Mouse (Mus musculus) CH12.LX (cell line): Measurements from ENCODE around the gene Mamdc4. TPM values are rescaled to one million over a fixed set of nuclear protein-coding genes. Genes with fewer than 3 reads are reported as not detected.

Experiments
- DNase-seq: peaks from one replicate; pipeline ENCODE4 v3.0.0-alpha.2; 2013; ENCODE audit errors: extremely low read depth
- H3K27ac ChIP-seq: 2 replicates; pipeline ENCODE4 v1.5.1; 2012; ENCODE audit warnings: low read depth, mild to moderate bottlenecking, control low read depth, moderate library complexity; ENCODE audit not compliant: insufficient read depth
- H3K27me3 ChIP-seq: replicated peaks from 2 replicates; pipeline ENCODE3; 2012; ENCODE audit warnings: inconsistent platforms
- H3K36me3 ChIP-seq, 2 experiments: replicated peaks in 1 of 2; 2 replicates each; pipeline versions ENCODE3 to v1.6.1; 2012; ENCODE audit warnings: inconsistent platforms in 1 of 2, low read length in 1 of 2, mild to moderate bottlenecking in 1 of 2, mixed read lengths in 1 of 2, moderate library complexity in 1 of 2; ENCODE audit not compliant: control insufficient read depth in 1 of 2, insufficient read depth in 1 of 2
- H3K4me1 ChIP-seq, 2 experiments: 2 replicates each; pipeline ENCODE4 v1.6.1; 2012; ENCODE audit warnings: inconsistent platforms in 1 of 2, moderate library complexity in 1 of 2; ENCODE audit not compliant: insufficient read depth in 2 of 2, control insufficient read depth in 1 of 2
- H3K4me2 ChIP-seq: 2 replicates; pipeline ENCODE4 v1.6.1; 2012; ENCODE audit warnings: low read depth, mild to moderate bottlenecking, control low read depth; ENCODE audit not compliant: poor library complexity, insufficient read depth, severe bottlenecking
- H3K4me3 ChIP-seq, 3 experiments: fragments of 150-350 bp in 1 of 3; sonication (generic) in 1 of 3; replicated peaks in 1 of 3; 2 replicates each; pipeline versions ENCODE3 to v1.5.1; 2011 to 2012; ENCODE audit warnings: low read depth in 2 of 3, low read length in 2 of 3, mild to moderate bottlenecking in 2 of 3, moderate library complexity in 2 of 3, control low read depth in 1 of 3, improper control_type of control experiment in 1 of 3, inconsistent platforms in 1 of 3, mixed read lengths in 1 of 3; ENCODE audit not compliant: poor library complexity in 1 of 3
- H3K79me2 ChIP-seq: replicated peaks from 2 replicates; pipeline ENCODE4 v1.6.1; 2012; ENCODE audit warnings: mild to moderate bottlenecking, moderate library complexity; ENCODE audit not compliant: control insufficient read depth, poor library complexity, insufficient read depth, severe bottlenecking; ENCODE audit errors: extremely low read depth
- H3K9ac ChIP-seq: 2 replicates; pipeline ENCODE4 v1.6.1; 2012; ENCODE audit warnings: low read depth, mild to moderate bottlenecking, control low read depth, moderate library complexity; ENCODE audit not compliant: insufficient read depth
- H3K9me3 ChIP-seq: replicated peaks from 2 replicates; pipeline ENCODE3; 2012; ENCODE audit warnings: low read length, inconsistent platforms, mixed read lengths
- CHD1 ChIP-seq: IDR thresholded peaks from 2 replicates; pipeline ENCODE4 v1.6.1; 2012; ENCODE audit warnings: low read depth, low read length, improper control_type of control experiment, inconsistent platforms
- CHD2 ChIP-seq: IDR thresholded peaks from 2 replicates; pipeline ENCODE4 v1.6.1; 2011; ENCODE audit warnings: low read length, improper control_type of control experiment
- E2F4 ChIP-seq: IDR thresholded peaks from 2 replicates; pipeline ENCODE4 v1.6.1; 2011; ENCODE audit warnings: low read depth, low read length, improper control_type of control experiment; ENCODE audit not compliant: insufficient replicate concordance
- ELF1 ChIP-seq: IDR thresholded peaks from 2 replicates; pipeline ENCODE4 v1.6.1; 2014; ENCODE audit warnings: low read depth, mild to moderate bottlenecking, inconsistent platforms, low read length, improper control_type of control experiment
- EP300 ChIP-seq: IDR thresholded peaks from 2 replicates; pipeline ENCODE4 v1.6.1; 2011; ENCODE audit warnings: low read length, improper control_type of control experiment
- HCFC1 ChIP-seq: IDR thresholded peaks from 2 replicates; pipeline ENCODE4 v1.6.1; 2012; ENCODE audit warnings: low read depth, mild to moderate bottlenecking, inconsistent platforms, low read length, improper control_type of control experiment
- IRF4 ChIP-seq: IDR thresholded peaks from 2 replicates; pipeline ENCODE4 v1.6.1; 2014; ENCODE audit warnings: low read depth, mild to moderate bottlenecking, inconsistent platforms, low read length, improper control_type of control experiment
- JUN ChIP-seq: IDR thresholded peaks from 2 replicates; pipeline ENCODE4 v1.6.1; 2011; ENCODE audit warnings: low read depth, mild to moderate bottlenecking, low read length, improper control_type of control experiment, moderate library complexity; ENCODE audit not compliant: insufficient read depth
- JUND ChIP-seq: conservative IDR thresholded peaks from 2 replicates; pipeline ENCODE4 v1.6.1; 2011; ENCODE audit warnings: low read depth, low read length, improper control_type of control experiment
- KAT2A ChIP-seq: IDR thresholded peaks from 2 replicates; pipeline ENCODE4 v1.6.1; 2012; ENCODE audit warnings: low read length, improper control_type of control experiment, inconsistent platforms; ENCODE audit not compliant: insufficient replicate concordance
- MAFK ChIP-seq: IDR thresholded peaks from 2 replicates; pipeline ENCODE4 v1.6.1; 2011; ENCODE audit warnings: low read length, improper control_type of control experiment; ENCODE audit not compliant: insufficient replicate concordance
- MAX ChIP-seq: IDR thresholded peaks from 2 replicates; pipeline ENCODE4 v1.6.1; 2011; ENCODE audit warnings: low read length, improper control_type of control experiment
- MAZ ChIP-seq: IDR thresholded peaks from 2 replicates; pipeline ENCODE4 v1.6.1; 2012; ENCODE audit warnings: low read depth, mild to moderate bottlenecking, inconsistent platforms, low read length, improper control_type of control experiment, moderate library complexity
- MEF2A ChIP-seq: IDR thresholded peaks from 2 replicates; pipeline ENCODE4 v1.6.1; 2014; ENCODE audit warnings: low read depth, mild to moderate bottlenecking, inconsistent platforms, low read length, improper control_type of control experiment, borderline replicate concordance
- MXI1 ChIP-seq: IDR thresholded peaks from 2 replicates; pipeline ENCODE4 v1.6.1; 2011; ENCODE audit warnings: mild to moderate bottlenecking, low read depth, low read length, improper control_type of control experiment
- MYC ChIP-seq: IDR thresholded peaks from 2 replicates; pipeline ENCODE4 v1.6.1; 2011; ENCODE audit warnings: low read depth, mild to moderate bottlenecking, improper control_type of control experiment, low read length
- NELFE ChIP-seq: IDR thresholded peaks from 2 replicates; pipeline ENCODE4 v1.6.1; 2011; ENCODE audit warnings: low read depth, low read length, improper control_type of control experiment
- PAX5 ChIP-seq: IDR thresholded peaks from 2 replicates; pipeline ENCODE4 v1.6.1; 2012; ENCODE audit warnings: low read length, inconsistent platforms, mixed read lengths
- POLR2A ChIP-seq: IDR thresholded peaks from 2 replicates; pipeline ENCODE4 v1.6.1; 2011; ENCODE audit warnings: low read depth, mild to moderate bottlenecking, improper control_type of control experiment, low read length
- RAD21 ChIP-seq: IDR thresholded peaks from 2 replicates; pipeline ENCODE4 v1.6.1; 2011; ENCODE audit warnings: low read depth, mild to moderate bottlenecking, low read length, improper control_type of control experiment, moderate library complexity
- RCOR1 ChIP-seq: conservative IDR thresholded peaks from 2 replicates; pipeline ENCODE4 v1.6.1; 2012; ENCODE audit warnings: low read depth, mild to moderate bottlenecking, inconsistent platforms, low read length, improper control_type of control experiment
- SMC3 ChIP-seq: IDR thresholded peaks from 2 replicates; pipeline ENCODE4 v1.6.1; 2011; ENCODE audit warnings: low read depth, low read length, improper control_type of control experiment
- TCF12 ChIP-seq: IDR thresholded peaks from 2 replicates; pipeline ENCODE4 v1.6.1; 2014; ENCODE audit warnings: low read depth, mild to moderate bottlenecking, inconsistent platforms, low read length, improper control_type of control experiment
- UBTF ChIP-seq: IDR thresholded peaks from 2 replicates; pipeline ENCODE4 v1.6.1; 2012; ENCODE audit warnings: low read depth, mild to moderate bottlenecking, inconsistent platforms, low read length, improper control_type of control experiment, moderate library complexity
- ZMIZ1 ChIP-seq: IDR thresholded peaks from 2 replicates; pipeline ENCODE4 v1.6.1; 2012; ENCODE audit warnings: low read depth, mild to moderate bottlenecking, inconsistent platforms, low read length, improper control_type of control experiment
- ZNF384 ChIP-seq: IDR thresholded peaks from 2 replicates; pipeline ENCODE4 v1.6.1; 2012; ENCODE audit warnings: low read depth, low read length, improper control_type of control experiment, inconsistent platforms
- dilution Hi-C: fragments of 300-500 bp; cut with MboI; formaldehyde crosslinking; loops from 2 replicates; pipeline ENCODE4 v1.14.3; 2020; ENCODE audit warnings: low sequenced_read_pairs; ENCODE audit not compliant: extremely low pct_unique_long_range_greater_than_20kb, extremely low pct_ligation_motif_present
- in situ Hi-C: fragments of 300-500 bp; cut with MboI; formaldehyde crosslinking; loops from 3 replicates; pipeline ENCODE4 v1.14.3; 2019; ENCODE audit warnings: low sequenced_read_pairs, low pct_ligation_motif_present, low pct_unique_long_range_greater_than_20kb, mixed read lengths
- polyA plus RNA-seq: library from polyadenylated mRNA; unstranded; fragments of >175 nt; gene quantifications from 2 replicates; pipeline ENCODE4 v1.2.1, GENCODE M21; 2012; ENCODE audit warnings: low read depth; ENCODE audit not compliant: insufficient read length
- total RNA-seq, 2 experiments: library from RNA; depleted of rRNA; stranded (reverse); fragments of 300-350 nt in 1 of 2; fragments of >200 nt in 1 of 2; gene quantifications; 2 replicates each; pipeline ENCODE4 v1.2.3; 2012 to 2014

Gene Mamdc4
- total and polyA plus RNA-seq, 3 experiments, result 4.4 to 34.9 (median 11.5) TPM

GRCm38 (mm10) chr2:25607761-25608622, 33.3 kb upstream of the Mamdc4 start, which contains the start of gene Rabl6 (continued):
- TF ChIP-seq RAD21 (no peak), ZNF384 (no peak), MEF2A (peak; percentile 78), CHD1 (no peak; the same call in 1 of the 2 replicates), E2F4 (peak; percentile 54; the same call in 1 of the 2 replicates), HCFC1 (peak; percentile 88), MAFK (0 out of 2 replicates have a peak, but pooled peaks have one; percentile 18), JUN (no peak), EP300 (no peak)

GRCm38 (mm10) chr2:25602526-25602925, 27.9 kb upstream of the Mamdc4 start:
- H3K27me3 ChIP-seq, result no peaks in the 10 kb centered on the region
- peaks cover 3 to 23% of the 10 kb centered on the region in 2 experiments for H3K4me1 ChIP-seq
- H3K4me2 ChIP-seq, result no peak overlapping the region
- H3K27ac ChIP-seq, result no peak overlapping the region
- H3K4me3 ChIP-seq, result no peak overlapping the region
- TF ChIP-seq JUND (no peak), MAX (no peak), IRF4 (no peak), ELF1 (no peak), MAZ (no peak), KAT2A (no peak), MAFK (no peak), MYC (no peak), HCFC1 (no peak), TCF12 (no peak), CHD2 (no peak), POLR2A (no peak), SMC3 (no peak), EP300 (no peak), RCOR1 (no peak), NELFE (no peak), MXI1 (no peak), ZMIZ1 (no peak), PAX5 (no peak), UBTF (no peak)
- DNase-seq, result no peak
- in situ Hi-C loops, result no loop called here
- H3K36me3 ChIP-seq, result peaks cover 54 to 79% of the 10 kb centered on the region in 2 experiments
- dilution Hi-C loops, result no loop called here
- H3K79me2 ChIP-seq, result peaks cover 14% of the 10 kb centered on the region
- H3K9me3 ChIP-seq, result no peaks in the 10 kb centered on the region
- H3K9ac ChIP-seq, result no peak overlapping the region
